Mouse (Mus musculus) activated CD4-positive, CD25-positive, alpha-beta regulatory T cell, adult 4 months (primary cell): Measurements from ENCODE around the gene Phactr4. TPM values are rescaled to one million over a fixed set of nuclear protein-coding genes. Genes with fewer than 3 reads are reported as not detected.
A peak's percentile ranks its signal among the peaks of the same experiment; 100 is the strongest.

Source experiments
- ATAC-seq: one replicate; pipeline ENCODE4 v1.8.0; 2017
- polyA plus RNA-seq, 2 experiments: library from polyadenylated mRNA; unstranded; fragments of 100-300 nt; shearing (Covaris generic); gene quantifications; one replicate each; pipeline ENCODE4 v1.2.1; 2017

Gene Phactr4
- polyA plus RNA-seq, 2 experiments from 2014 or later = 3.8 to 4.7 TPM

DNA sequence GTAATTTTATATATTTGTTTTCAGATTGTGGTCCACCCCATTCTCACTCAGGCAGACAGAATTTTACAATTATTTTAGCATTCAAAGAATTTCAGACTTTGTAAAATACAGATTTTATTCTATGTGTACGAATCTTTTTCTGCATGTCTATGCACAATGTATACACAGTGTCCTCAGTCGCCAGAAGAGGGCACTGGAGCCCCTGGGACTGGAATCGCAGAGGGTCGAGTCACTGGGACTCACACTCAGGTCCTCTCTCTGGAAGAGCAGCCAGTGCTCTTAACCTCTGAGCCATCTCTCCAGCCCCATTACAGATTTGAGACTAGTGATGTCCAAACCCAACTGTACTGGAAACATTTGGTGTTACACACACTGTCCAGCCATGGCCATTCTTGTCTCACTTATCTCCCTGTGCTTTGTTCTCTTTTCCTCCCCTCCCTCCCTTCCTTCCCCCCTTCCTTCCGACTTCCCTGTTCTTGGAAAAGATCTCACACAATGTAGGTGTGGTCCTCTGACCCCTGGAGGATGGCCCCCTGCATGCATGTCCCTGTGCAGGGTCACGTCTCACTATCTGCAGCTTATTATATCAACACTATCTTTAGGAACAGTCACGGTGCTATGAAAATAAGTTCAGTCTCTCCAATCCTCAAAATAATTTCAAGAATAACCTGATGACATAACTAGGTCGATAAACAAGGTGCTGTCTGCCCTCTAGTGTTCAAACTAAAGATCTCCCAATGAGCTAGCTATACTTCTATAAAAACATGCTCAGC is 10.8 kb downstream of the Phactr4 start:
- no peak for ATAC-seq

GRCm38 (mm10) chr4:132409587-132410229 is 12.6 kb downstream of the Phactr4 start:
- ATAC-seq = peak; percentile 57

- no peak for ATAC-seq
Observed at GRCm38 (mm10) chr4:132406393-132407189, 15.7 kb downstream of the Phactr4 start.

DNA sequence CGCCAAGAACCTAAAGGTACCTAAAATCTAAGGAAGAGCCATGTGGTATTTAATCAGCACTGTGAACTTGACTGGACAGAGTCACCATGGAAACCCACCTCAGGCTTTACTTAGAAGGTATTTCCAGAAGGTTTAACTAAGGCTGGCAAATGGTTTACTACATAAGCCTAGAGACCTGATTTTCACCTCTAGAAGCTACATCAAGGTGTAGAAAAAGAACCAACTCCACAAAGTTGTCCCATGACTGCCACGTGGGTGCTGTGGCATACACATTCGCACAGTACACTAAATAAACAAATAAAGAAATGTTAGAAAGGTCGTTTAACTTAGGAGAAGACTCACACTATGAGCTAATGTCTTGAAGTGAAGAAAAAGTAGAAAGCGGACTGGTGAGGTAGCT is 17.7 kb downstream of the Phactr4 start:
- no peak for ATAC-seq

DNA sequence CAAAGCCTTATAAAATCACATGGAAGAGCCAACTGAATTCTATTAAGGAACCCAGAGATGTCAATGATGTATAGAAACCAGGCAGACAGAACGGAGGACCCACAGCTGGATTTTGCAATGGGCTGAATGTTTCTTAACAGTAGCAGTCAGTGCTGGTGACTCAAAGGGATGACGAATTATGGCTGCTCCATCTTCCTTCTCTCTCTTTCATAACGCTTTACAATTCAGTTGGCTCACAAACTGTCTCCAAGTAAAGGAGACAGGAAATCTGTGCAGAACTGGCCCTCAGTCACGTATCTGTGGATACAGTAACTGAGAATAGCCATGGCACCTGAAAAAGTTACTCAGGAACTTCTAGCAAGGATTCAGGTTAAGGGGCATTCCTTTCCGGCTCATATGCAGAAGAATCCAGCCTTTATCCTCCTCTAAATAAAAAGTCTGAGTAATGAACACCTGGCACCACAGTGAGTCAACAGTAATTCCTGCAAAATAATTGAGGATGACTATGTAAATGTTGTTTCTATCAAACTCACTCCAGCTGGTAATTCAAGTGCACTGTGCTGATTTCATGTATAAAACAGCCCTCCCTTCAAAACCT is 19.1 kb downstream of the Phactr4 start:
- no peak for ATAC-seq

GRCm38 (mm10) chr4:132401016-132401415 is 21.3 kb downstream of the Phactr4 start:
- no peak for ATAC-seq

DNA sequence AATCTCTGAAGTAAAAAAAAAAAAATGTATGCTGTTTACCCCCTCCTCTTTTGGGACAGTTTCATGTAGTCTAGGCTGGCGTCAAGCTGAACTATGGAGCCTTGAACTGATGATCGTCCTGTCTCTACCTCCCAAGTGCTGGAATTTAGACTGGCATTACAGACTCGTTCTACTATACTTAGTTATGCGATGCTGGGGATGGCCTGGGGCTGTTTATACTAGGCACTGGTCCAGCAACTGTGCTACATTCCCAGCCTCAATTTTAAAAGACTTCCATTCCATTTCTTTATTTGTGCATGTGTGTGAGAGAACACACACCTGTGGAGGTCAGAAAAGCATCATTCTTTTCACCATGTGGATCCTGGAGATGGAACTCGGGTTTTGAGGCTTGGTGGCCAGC is 23.4 kb downstream of the Phactr4 start:
- no peak for ATAC-seq

GRCm38 (mm10) chr4:132398045-132398774 is 24.1 kb downstream of the Phactr4 start:
- no peak for ATAC-seq

DNA sequence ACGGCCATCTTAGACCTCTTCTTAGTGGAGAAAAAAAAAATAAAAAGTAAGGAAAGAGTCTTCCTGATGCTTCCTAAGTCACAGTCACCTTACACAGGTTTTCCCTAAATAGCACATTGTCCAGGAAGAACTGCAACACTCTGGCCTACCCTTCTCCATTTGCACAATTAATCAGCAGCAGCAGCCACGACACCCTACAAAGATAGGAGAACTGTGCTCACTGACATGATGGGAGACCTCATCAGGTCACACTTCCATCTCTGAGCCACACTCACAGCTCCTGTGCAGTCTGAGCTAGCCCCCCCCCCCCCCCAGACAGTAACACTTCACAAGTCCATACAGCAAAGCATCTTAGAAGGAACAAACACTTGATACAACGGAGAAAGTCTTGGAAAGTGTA is 25.2 kb downstream of the Phactr4 start:
- ATAC-seq = no peak

- ATAC-seq = no peak
Observed at GRCm38 (mm10) chr4:132396251-132396650, 26.0 kb downstream of the Phactr4 start.

DNA sequence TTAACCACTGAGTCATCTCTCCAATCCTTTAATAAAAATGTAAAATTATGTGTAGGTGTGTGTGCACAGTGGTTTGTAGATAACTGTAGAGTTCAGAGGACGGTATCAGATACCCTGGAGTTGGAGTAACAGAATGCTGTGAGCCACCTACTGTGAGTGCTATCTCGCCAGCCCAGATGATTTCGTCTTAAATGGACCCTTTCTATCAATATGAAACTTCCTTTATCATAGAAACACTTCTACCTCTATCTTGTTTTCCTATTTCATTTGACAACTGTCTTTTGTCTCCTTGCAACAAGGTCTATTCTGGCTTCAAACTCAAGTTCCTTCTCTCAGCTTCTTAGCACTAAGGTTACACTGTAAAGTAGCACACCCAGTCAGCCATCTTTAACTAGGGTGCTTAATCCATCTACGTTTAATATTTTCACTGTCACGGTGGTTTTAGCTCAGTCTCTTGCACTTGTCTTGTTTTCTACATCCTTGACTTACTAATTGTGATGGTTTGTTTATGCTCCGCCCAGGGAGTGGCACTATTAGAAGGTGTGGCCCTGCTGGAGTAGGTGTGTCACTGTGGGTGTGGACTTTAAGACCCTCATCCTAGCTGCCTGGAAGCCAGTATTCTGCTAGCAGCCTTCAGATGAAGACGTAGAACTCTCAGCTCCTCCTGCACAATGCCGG is 31.1 kb downstream of the Phactr4 start:
- no peak for ATAC-seq

DNA sequence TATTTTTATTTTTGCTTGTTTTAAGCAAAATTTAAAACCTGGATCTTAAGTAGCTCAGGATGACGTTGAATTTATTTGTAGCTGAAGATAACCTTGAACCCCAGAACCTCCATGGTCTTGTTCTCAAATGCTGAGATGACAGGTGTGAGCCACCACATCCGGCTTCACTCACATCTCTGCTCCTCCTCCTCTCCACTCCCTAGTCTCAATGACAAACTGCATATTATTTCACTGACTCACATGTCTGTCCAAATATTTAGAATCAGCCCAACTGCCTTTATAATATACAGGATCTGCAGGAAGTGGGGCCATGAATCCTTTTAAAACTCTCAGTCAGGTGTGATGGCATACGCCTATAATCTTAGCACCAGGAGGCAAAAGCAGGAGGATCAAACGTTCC is 33.0 kb downstream of the Phactr4 start:
- ATAC-seq = no peak

GRCm38 (mm10) chr4:132387617-132388016 is 34.7 kb downstream of the Phactr4 start:
- ATAC-seq = no peak

GRCm38 (mm10) chr4:132386846-132387245 is 35.4 kb downstream of the Phactr4 start:
- no peak for ATAC-seq

DNA sequence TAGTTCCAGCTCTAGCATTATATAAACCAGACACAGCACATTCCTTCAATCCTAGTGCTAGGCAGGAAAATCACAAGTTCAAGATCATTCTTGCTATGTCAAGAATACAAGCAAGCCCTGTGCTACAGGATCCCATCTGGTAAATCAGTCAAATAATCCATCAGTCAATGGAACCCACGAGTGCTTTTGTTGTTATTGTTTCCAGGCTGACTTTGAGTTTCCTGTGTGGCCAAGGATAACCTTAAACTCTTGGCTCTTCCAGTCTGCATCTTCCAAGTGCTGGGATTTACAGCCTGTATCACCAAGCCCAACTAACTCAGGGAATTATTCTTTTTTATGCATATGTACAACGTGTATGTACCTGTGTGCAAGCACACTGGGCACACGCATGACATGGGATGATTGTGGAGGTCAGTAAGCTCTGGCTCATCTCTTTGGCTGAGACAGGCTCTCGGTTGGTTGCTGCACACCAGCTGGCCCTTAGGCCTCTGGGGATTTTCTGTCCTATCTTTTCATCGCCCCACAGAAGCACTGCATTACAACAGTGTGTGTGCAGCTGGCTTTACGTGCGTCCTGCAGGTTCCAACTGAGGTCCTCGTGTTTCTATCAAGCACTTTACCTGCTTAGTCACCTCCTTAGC is 36.4 kb downstream of the Phactr4 start:
- ATAC-seq = no peak

- ATAC-seq = no peak
Observed at GRCm38 (mm10) chr4:132383455-132383854, 38.8 kb downstream of the Phactr4 start.

GRCm38 (mm10) chr4:132382296-132382695 is 40.0 kb downstream of the Phactr4 start:
- no peak for ATAC-seq

DNA sequence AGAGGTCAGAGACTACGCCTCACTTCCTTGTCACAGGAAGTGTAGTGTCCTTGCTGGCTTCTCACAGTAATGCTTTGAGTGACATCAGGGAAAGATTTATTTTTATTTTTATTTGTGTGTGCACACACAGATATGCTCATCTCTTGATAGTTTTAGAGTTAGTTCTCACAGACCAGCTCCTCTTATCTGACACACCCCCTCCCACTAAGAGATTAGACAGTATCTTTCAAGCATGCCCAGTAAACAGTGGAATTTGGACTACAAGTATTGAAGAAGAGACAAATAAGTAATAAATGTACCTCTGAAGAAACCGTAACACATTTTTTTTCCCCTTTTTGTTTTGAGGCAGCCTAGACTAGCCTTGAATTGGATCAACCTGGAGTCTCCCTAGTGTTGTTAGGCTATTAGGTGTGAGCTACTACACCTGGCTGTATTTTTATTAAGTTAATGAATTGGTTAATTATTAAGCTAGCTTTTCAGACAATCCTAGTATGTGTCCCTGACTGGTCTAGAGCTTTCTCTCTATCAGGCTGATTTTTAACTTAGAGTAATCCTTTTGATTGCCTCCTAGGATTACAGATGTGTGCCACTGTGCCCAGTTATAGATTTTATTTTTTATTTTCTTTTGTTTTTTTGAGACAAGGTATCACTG is 41.2 kb downstream of the Phactr4 start:
- no peak for ATAC-seq

GRCm38 (mm10) chr4:132373820-132374219 is 48.5 kb downstream of the Phactr4 start:
- ATAC-seq = no peak

GRCm38 (mm10) chr4:132369953-132370750 is 52.1 kb downstream of the Phactr4 start:
- no peak for ATAC-seq
